Mouse (Mus musculus): ENCODE measurements around the gene E2f6.

E2f6 gene

GRCm38 (mm10) chr12:16810525-16811431, at the start of gene E2f6:
Gene E2f6 (plus strand): TSS chr12:16810963.
- DNase-seq (ENCODE audit: low spot score): peak; percentile 83

- no peak for DNase-seq (ENCODE audit: low spot score)
Measured at GRCm38 (mm10) chr12:16761461-16761860, 49.3 kb upstream of the E2f6 start.

GRCm38 (mm10) chr12:16763649-16764422, 46.9 kb upstream of the E2f6 start:
- no peak for DNase-seq (ENCODE audit: low spot score)

- DNase-seq (ENCODE audit: low spot score): peak; percentile 87
Measured at GRCm38 (mm10) chr12:16764776-16765445, 45.9 kb upstream of the E2f6 start.

- DNase-seq (ENCODE audit: low spot score): no peak
Measured at GRCm38 (mm10) chr12:16768251-16768650, 42.5 kb upstream of the E2f6 start.

GRCm38 (mm10) chr12:16768711-16769110, 42.1 kb upstream of the E2f6 start:
- no peak for DNase-seq (ENCODE audit: low spot score)

GRCm38 (mm10) chr12:16769601-16770165, 41.1 kb upstream of the E2f6 start:
- DNase-seq (ENCODE audit: low spot score): no peak

- DNase-seq (ENCODE audit: low spot score): no peak
Measured at GRCm38 (mm10) chr12:16774605-16775004, 36.2 kb upstream of the E2f6 start.

GRCm38 (mm10) chr12:16775351-16775750, 35.4 kb upstream of the E2f6 start:
- no peak for DNase-seq (ENCODE audit: low spot score)

GRCm38 (mm10) chr12:16778523-16778922, 32.2 kb upstream of the E2f6 start:
- DNase-seq (ENCODE audit: low spot score): no peak

GRCm38 (mm10) chr12:16779165-16779564, 31.6 kb upstream of the E2f6 start:
- DNase-seq (ENCODE audit: low spot score): no peak

GRCm38 (mm10) chr12:16780320-16780719, 30.4 kb upstream of the E2f6 start:
- DNase-seq (ENCODE audit: low spot score): no peak

GRCm38 (mm10) chr12:16781034-16781746, 29.6 kb upstream of the E2f6 start:
- DNase-seq (ENCODE audit: low spot score): no peak

GRCm38 (mm10) chr12:16788600-16788999, 22.2 kb upstream of the E2f6 start:
- no peak for DNase-seq (ENCODE audit: low spot score)

GRCm38 (mm10) chr12:16789199-16789598, 21.6 kb upstream of the E2f6 start:
- DNase-seq (ENCODE audit: low spot score): no peak

- DNase-seq (ENCODE audit: low spot score): no peak
Measured at GRCm38 (mm10) chr12:16789756-16790155, 21.0 kb upstream of the E2f6 start.

- peak; percentile 64 for DNase-seq (ENCODE audit: low spot score)
Measured at GRCm38 (mm10) chr12:16790456-16790855, 20.3 kb upstream of the E2f6 start.

- no peak for DNase-seq (ENCODE audit: low spot score)
Measured at GRCm38 (mm10) chr12:16793371-16793770, 17.4 kb upstream of the E2f6 start.

- DNase-seq (ENCODE audit: low spot score): no peak
Measured at GRCm38 (mm10) chr12:16795781-16796180, 15.0 kb upstream of the E2f6 start.

GRCm38 (mm10) chr12:16798894-16799293, 11.9 kb upstream of the E2f6 start:
- DNase-seq (ENCODE audit: low spot score): no peak

GRCm38 (mm10) chr12:16799928-16800258, 10.9 kb upstream of the E2f6 start:
- DNase-seq (ENCODE audit: low spot score): no peak

Measured in ovary, postnatal 36 days (tissue).